Mouse (Mus musculus) Patski (cell line): ENCODE data around the gene Gse1. TPM values are rescaled to one million over a fixed set of nuclear protein-coding genes. Genes with fewer than 3 reads are reported as not detected.

Source experiments
- ATAC-seq: fragments of 100-300 bp; one replicate; pipeline ENCODE4 v1.8.0; 2021
- CTCF ChIA-PET: fragments of 350-600 bp; sonication (Branson Sonifier 250); formaldehyde crosslinking; loops from one replicate; lab custom pipeline; 2022; ENCODE audit warnings: inconsistent platforms; lab: Charles Lee
- POLR2A ChIA-PET: fragments of 350-600 bp; sonication (Branson Sonifier 250); formaldehyde crosslinking; loops from one replicate; lab custom pipeline; 2022; ENCODE audit warnings: antibody characterized with exemption, inconsistent platforms; lab: Charles Lee
- DNase-seq: peaks from one replicate; pipeline ENCODE4 v3.0.0-alpha.2; 2011; ENCODE audit warnings: low read depth, low spot score
- H3K27me3 ChIP-seq: fragments of 371-371 bp; one replicate; pipeline ENCODE4 v1.5.1; 2021
- CTCF ChIP-seq: fragments of 100-300 bp; IDR thresholded peaks from one replicate; pipeline ENCODE4 v1.5.1; 2021
- in situ Hi-C: fragments of 300-500 bp; cut with MboI; formaldehyde crosslinking; loops from 3 replicates; pipeline ENCODE4 v1.11.1; 2018; ENCODE audit warnings: low pct_unique_long_range_greater_than_20kb, mixed read lengths
- polyA plus RNA-seq: library from polyadenylated mRNA; unstranded; gene quantifications from one replicate; pipeline ENCODE4 v1.2.3, GENCODE M21; 2021

Gene Gse1
- polyA plus RNA-seq, 1 experiment from 2014 or later, result 19.8 TPM

- in situ Hi-C loops, result no loop called here
- POLR2A ChIA-PET, result interaction anchor here (0.5 to 1.1 kb wide), 2 partner anchors 10 to 118 kb away, joined by 3 read pairs; no protein-coding TSS in a partner anchor
- no peak for ATAC-seq
- CTCF ChIA-PET, result interaction anchor here (2.3 kb wide), 1 partner anchor 12 kb away, joined by 11 read pairs; no protein-coding TSS in a partner anchor
- no peaks in the 10 kb centered on the region for H3K27me3 ChIP-seq
- no peak for TF ChIP-seq CTCF
- no peak for DNase-seq
Observed at GRCm38 (mm10) chr8:120307103-120307502, 78.8 kb downstream of the Gse1 start.

DNA sequence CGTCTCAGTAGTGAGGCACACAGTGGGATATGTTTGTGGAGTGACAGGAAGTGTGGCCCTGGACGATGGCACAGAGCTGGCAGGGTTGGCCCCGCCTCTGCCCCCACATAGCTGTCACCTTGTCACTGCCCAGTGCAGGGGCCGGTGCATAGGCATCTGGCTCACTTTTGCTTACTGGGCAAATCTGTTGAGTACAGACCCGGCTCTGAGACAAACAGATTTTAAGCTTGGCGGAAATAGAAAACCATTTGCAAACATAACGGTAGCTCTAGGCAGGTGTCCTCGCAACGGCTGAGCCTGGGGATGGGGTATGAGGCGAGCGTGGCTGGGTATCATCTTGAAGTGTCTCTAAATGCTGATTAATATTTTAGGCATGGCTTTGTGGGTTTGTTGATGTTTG lies 79.3 kb downstream of the Gse1 start:
- no peak for TF ChIP-seq CTCF
- ATAC-seq (no peak), DNase-seq (no peak)
- in situ Hi-C loops, result no loop called here
- H3K27me3 ChIP-seq, result no peaks in the 10 kb centered on the region
- ChIA-PET CTCF (interaction anchor here (1.4 to 2.3 kb wide), 2 partner anchors 11 to 129 kb away, joined by 4 to 11 read pairs; no protein-coding TSS in a partner anchor), POLR2A (interaction anchor here (0.5 to 1.1 kb wide), 3 partner anchors 10 to 118 kb away, joined by 3 to 4 read pairs (median 3); no protein-coding TSS in a partner anchor)

DNA sequence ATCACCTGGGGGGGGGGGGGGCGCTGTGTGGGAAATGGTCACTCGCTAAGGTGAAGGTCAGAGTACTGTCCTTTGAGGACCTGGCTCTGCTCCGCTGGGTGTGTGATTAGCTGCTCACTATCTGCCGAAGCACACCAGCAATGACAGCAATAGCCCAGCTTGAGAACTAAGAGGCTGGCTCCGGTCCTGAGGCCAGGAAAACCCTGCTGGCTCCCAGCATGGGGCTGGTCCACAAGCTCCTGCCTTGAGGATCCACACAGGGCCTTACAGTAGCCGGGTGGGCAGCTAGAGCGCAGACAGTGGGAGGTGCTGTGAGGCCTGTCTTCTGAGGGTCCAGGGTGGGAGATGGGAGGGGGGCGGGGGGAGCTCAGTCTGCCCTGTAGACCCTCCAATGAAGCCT lies 79.9 kb downstream of the Gse1 start:
- ChIA-PET CTCF (interaction anchor here (0.7 to 2.3 kb wide), 3 partner anchors 11 to 162 kb away, joined by 3 to 11 read pairs (median 4); no protein-coding TSS in a partner anchor), POLR2A (interaction anchor here (1.0 to 1.1 kb wide), 3 partner anchors 9 to 11 kb away, joined by 3 to 4 read pairs (median 3); no protein-coding TSS in a partner anchor)
- in situ Hi-C loops, result no loop called here
- TF ChIP-seq CTCF, result no peak
- no peaks in the 10 kb centered on the region for H3K27me3 ChIP-seq
- ATAC-seq, result no peak
- no peak for DNase-seq

GRCm38 (mm10) chr8:120308553-120308952 lies 80.3 kb downstream of the Gse1 start:
- DNase-seq, result no peak
- ChIA-PET CTCF (interaction anchor here (0.7 to 2.3 kb wide), 3 partner anchors 10 to 162 kb away, joined by 3 to 11 read pairs (median 4); no protein-coding TSS in a partner anchor), POLR2A (interaction anchor here (1.0 to 1.1 kb wide), 3 partner anchors 9 to 12 kb away, joined by 3 to 4 read pairs (median 3); no protein-coding TSS in a partner anchor)
- peak; percentile 33 for ATAC-seq
- no peaks in the 10 kb centered on the region for H3K27me3 ChIP-seq
- no peak for TF ChIP-seq CTCF
- in situ Hi-C loops, result no loop called here

DNA sequence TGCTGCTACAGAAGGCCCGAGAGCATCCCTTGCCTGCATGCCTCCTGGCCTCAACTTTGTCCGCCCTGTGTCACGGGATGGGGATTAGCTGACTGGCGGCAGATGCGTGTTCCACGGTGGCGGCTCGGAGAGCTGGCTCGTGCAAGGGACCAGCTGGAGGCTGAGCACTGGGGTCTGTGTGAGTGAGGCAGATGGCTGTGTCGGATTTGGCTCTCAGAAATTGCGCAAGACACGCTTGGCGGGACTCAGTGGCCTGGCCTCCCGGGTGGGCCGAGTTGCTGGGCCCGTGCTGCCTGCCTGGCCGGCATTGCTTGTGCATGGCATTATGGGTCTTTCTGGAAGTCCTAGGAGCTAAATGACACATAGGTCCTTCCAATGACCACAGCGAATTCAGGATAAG lies 81.1 kb downstream of the Gse1 start:
- ChIA-PET CTCF (no interaction called here), POLR2A (no interaction called here)
- DNase-seq (no peak), ATAC-seq (no peak)
- no peaks in the 10 kb centered on the region for H3K27me3 ChIP-seq
- in situ Hi-C loops, result no loop called here
- TF ChIP-seq CTCF, result no peak

DNA sequence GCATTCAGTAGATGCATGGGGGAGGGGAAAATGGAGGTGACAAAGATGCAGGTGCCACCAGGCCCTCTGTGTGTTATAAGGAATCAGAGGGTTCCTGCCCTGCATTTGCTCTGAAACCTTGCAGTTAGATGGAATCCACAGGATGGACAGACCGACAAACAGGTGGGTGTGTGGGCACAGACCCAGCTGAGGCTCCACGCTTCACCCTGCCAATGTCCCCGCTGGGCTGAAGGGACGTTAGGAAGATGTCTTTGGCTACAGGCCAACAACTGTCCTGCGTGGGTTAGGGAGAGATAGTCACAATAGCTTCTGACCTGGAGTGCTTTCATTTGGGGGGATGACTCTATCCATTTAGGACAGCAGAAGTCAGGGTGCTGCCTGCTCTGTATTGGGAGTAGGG lies 81.8 kb downstream of the Gse1 start:
- DNase-seq (no peak), ATAC-seq (no peak)
- ChIA-PET POLR2A (no interaction called here), CTCF (no interaction called here)
- H3K27me3 ChIP-seq, result no peaks in the 10 kb centered on the region
- no peak for TF ChIP-seq CTCF
- in situ Hi-C loops, result no loop called here

GRCm38 (mm10) chr8:120312452-120312851 lies 84.2 kb downstream of the Gse1 start:
- CTCF ChIA-PET, result no interaction called here

DNA sequence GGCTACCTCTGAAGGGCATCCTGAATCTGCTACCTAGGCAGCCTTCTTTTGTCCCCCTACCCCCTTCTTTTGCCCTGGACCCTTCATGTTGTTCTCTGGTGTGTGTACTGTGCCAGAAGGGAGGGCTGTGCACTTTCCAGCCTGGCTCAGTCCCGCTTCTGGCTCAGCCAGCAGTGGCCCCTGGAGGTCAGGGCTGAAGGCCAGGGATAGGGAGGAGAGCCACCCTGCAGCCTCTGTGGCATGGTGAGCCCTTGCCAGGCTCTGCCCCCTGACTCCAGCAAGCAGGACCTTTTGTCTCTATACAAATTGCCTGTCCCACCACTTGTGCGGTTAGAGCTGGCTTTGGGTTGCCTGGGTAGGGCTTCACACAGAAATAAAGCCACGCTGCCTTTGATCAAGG lies 85.4 kb downstream of the Gse1 start:
- in situ Hi-C loops, result no loop called here
- no peak for TF ChIP-seq CTCF
- ChIA-PET CTCF (no interaction called here), POLR2A (no interaction called here)
- DNase-seq (no peak), ATAC-seq (no peak)
- no peaks in the 10 kb centered on the region for H3K27me3 ChIP-seq

More at GRCm38 (mm10) chr8:120312452-120312851, 84.2 kb downstream of the Gse1 start:
- DNase-seq, result no peak
- in situ Hi-C loops, result no loop called here
- no peak for TF ChIP-seq CTCF
- ATAC-seq, result no peak
- H3K27me3 ChIP-seq, result no peaks in the 10 kb centered on the region
- POLR2A ChIA-PET, result no interaction called here

DNA sequence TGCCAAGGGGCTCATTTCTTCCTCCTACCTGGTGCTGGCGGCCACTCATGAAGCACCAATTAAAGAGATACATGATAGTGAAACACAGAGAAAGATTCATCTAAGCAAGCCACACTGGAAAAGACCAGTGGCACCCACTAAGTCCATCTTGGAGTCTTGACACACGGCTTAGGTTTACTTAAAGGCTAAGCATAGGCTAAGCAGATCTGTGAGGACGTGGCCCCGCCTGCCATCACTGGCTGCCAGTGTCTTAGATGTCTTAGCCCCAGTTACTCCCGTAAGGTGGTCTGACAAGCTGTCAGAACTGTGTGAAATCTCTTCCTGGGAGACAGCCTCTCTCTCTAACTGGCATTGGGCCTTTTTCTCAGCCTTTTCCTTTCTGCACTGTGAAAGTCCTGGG lies 86.7 kb downstream of the Gse1 start:
- no peak for TF ChIP-seq CTCF
- in situ Hi-C loops, result loop anchor here (5.0 kb wide), 1 partner anchor 38 kb away; no protein-coding TSS in a partner anchor
- no peaks in the 10 kb centered on the region for H3K27me3 ChIP-seq
- no peak for DNase-seq
- POLR2A ChIA-PET, result interaction anchor here (0.5 kb wide), 1 partner anchor 284 kb away, joined by 4 read pairs; no protein-coding TSS in a partner anchor
- no peak for ATAC-seq
- CTCF ChIA-PET, result interaction anchor here (1.2 to 5.6 kb wide), 3 partner anchors 15 to 136 kb away, joined by 3 to 49 read pairs (median 3); no protein-coding TSS in a partner anchor

GRCm38 (mm10) chr8:120315644-120316043 lies 87.4 kb downstream of the Gse1 start:
- no peak for TF ChIP-seq CTCF

GRCm38 (mm10) chr8:120316707-120317106 lies 88.5 kb downstream of the Gse1 start:
- H3K27me3 ChIP-seq, result no peaks in the 10 kb centered on the region
- no peak for ATAC-seq
- no peak for TF ChIP-seq CTCF
- in situ Hi-C loops, result loop anchor here (5.0 kb wide), 1 partner anchor 39 kb away; no protein-coding TSS in a partner anchor
- DNase-seq, result no peak
- POLR2A ChIA-PET, result interaction anchor here (1.0 to 1.4 kb wide), 2 partner anchors 9 to 10 kb away, joined by 3 read pairs; no protein-coding TSS in a partner anchor
- CTCF ChIA-PET, result interaction anchor here (1.2 to 5.6 kb wide), 4 partner anchors 16 to 246 kb away, joined by 3 to 49 read pairs (median 4); no protein-coding TSS in a partner anchor

More at GRCm38 (mm10) chr8:120315644-120316043, 87.4 kb downstream of the Gse1 start:
- ChIA-PET CTCF (interaction anchor here (1.2 to 5.6 kb wide), 3 partner anchors 15 to 137 kb away, joined by 3 to 49 read pairs (median 3); no protein-coding TSS in a partner anchor), POLR2A (interaction anchor here (0.5 kb wide), 1 partner anchor 284 kb away, joined by 4 read pairs; no protein-coding TSS in a partner anchor)
- no peak for DNase-seq
- ATAC-seq, result no peak
- in situ Hi-C loops, result loop anchor here (5.0 kb wide), 1 partner anchor 38 kb away; no protein-coding TSS in a partner anchor
- no peaks in the 10 kb centered on the region for H3K27me3 ChIP-seq
